Mouse (Mus musculus): ENCODE results near the gene Minpp1. TPM values are rescaled to one million over a fixed set of nuclear protein-coding genes. Genes with fewer than 3 reads are reported as not detected.

Gene Minpp1
- total RNA-seq, 2 experiments from 2014 or later, result 17.1 to 21.1 TPM

- intact Hi-C loops (cut with DNase I; ENCODE audit: low total_unique reads), result no loop called here
- no peak for DNase-seq
Observed at GRCm38 (mm10) chr19:32521446-32521845, 35.9 kb downstream of the Minpp1 start.

- intact Hi-C loops (cut with DNase I; ENCODE audit: low total_unique reads), result no loop called here
- DNase-seq, result no peak
Observed at GRCm38 (mm10) chr19:32522247-32522646, 36.7 kb downstream of the Minpp1 start.

- no peak for DNase-seq
- intact Hi-C loops (cut with DNase I; ENCODE audit: low total_unique reads), result no loop called here
Observed at GRCm38 (mm10) chr19:32522753-32523307, 37.3 kb downstream of the Minpp1 start.

GRCm38 (mm10) chr19:32523769-32524515 lies 38.4 kb downstream of the Minpp1 start:
- intact Hi-C loops (cut with DNase I; ENCODE audit: low total_unique reads), result no loop called here
- no peak for DNase-seq

- no peak for DNase-seq
- intact Hi-C loops (cut with DNase I; ENCODE audit: low total_unique reads), result no loop called here
Observed at GRCm38 (mm10) chr19:32524516-32524860, 38.9 kb downstream of the Minpp1 start.

GRCm38 (mm10) chr19:32527139-32527538 lies 41.6 kb downstream of the Minpp1 start:
- intact Hi-C loops (cut with DNase I; ENCODE audit: low total_unique reads), result no loop called here
- DNase-seq, result no peak

GRCm38 (mm10) chr19:32528723-32529122 lies 43.2 kb downstream of the Minpp1 start:
- intact Hi-C loops (cut with DNase I; ENCODE audit: low total_unique reads), result no loop called here
- no peak for DNase-seq

GRCm38 (mm10) chr19:32529252-32529942 lies 43.8 kb downstream of the Minpp1 start:
- DNase-seq, result no peak
- intact Hi-C loops (cut with DNase I; ENCODE audit: low total_unique reads), result no loop called here

GRCm38 (mm10) chr19:32530296-32530695 lies 44.7 kb downstream of the Minpp1 start:
- no peak for DNase-seq
- intact Hi-C loops (cut with DNase I; ENCODE audit: low total_unique reads), result no loop called here

- no peak for DNase-seq
- intact Hi-C loops (cut with DNase I; ENCODE audit: low total_unique reads), result no loop called here
Observed at GRCm38 (mm10) chr19:32532331-32532730, 46.8 kb downstream of the Minpp1 start.

GRCm38 (mm10) chr19:32532737-32533505 lies 47.4 kb downstream of the Minpp1 start:
- intact Hi-C loops (cut with DNase I; ENCODE audit: low total_unique reads), result no loop called here
- no peak for DNase-seq

GRCm38 (mm10) chr19:32534887-32535286 lies 49.3 kb downstream of the Minpp1 start:
- no peak for DNase-seq
- intact Hi-C loops (cut with DNase I; ENCODE audit: low total_unique reads), result no loop called here

- intact Hi-C loops (cut with DNase I; ENCODE audit: low total_unique reads), result no loop called here
- DNase-seq, result no peak
Observed at GRCm38 (mm10) chr19:32542784-32543490, 57.4 kb downstream of the Minpp1 start.

GRCm38 (mm10) chr19:32547396-32547795 lies 61.8 kb downstream of the Minpp1 start:
- no peak for DNase-seq

GRCm38 (mm10) chr19:32548202-32548601 lies 62.6 kb downstream of the Minpp1 start:
- DNase-seq, result no peak
- intact Hi-C loops (cut with DNase I; ENCODE audit: low total_unique reads), result no loop called here

More at GRCm38 (mm10) chr19:32547396-32547795, 61.8 kb downstream of the Minpp1 start:
- intact Hi-C loops (cut with DNase I; ENCODE audit: low total_unique reads), result no loop called here

GRCm38 (mm10) chr19:32550446-32550845 lies 64.9 kb downstream of the Minpp1 start:
- intact Hi-C loops (cut with DNase I; ENCODE audit: low total_unique reads), result no loop called here
- no peak for DNase-seq

- intact Hi-C loops (cut with DNase I; ENCODE audit: low total_unique reads), result no loop called here
- no peak for DNase-seq
Observed at GRCm38 (mm10) chr19:32551442-32551841, 65.9 kb downstream of the Minpp1 start.

- no peak for DNase-seq
- intact Hi-C loops (cut with DNase I; ENCODE audit: low total_unique reads), result no loop called here
Observed at GRCm38 (mm10) chr19:32552106-32552505, 66.5 kb downstream of the Minpp1 start.

GRCm38 (mm10) chr19:32553310-32553709 lies 67.7 kb downstream of the Minpp1 start:
- no peak for DNase-seq
- intact Hi-C loops (cut with DNase I; ENCODE audit: low total_unique reads), result no loop called here

GRCm38 (mm10) chr19:32555257-32555656 lies 69.7 kb downstream of the Minpp1 start:
- intact Hi-C loops (cut with DNase I; ENCODE audit: low total_unique reads), result no loop called here
- DNase-seq, result no peak
